Mouse (Mus musculus): ENCODE measurements around the gene B3gnt2. TPM values are rescaled to one million over a fixed set of nuclear protein-coding genes. Genes with fewer than 3 reads are reported as not detected.

Gene B3gnt2
- total and polyA plus RNA-seq, 3 experiments: 36.8 to 66.4 TPM; not detected in 1

DNA sequence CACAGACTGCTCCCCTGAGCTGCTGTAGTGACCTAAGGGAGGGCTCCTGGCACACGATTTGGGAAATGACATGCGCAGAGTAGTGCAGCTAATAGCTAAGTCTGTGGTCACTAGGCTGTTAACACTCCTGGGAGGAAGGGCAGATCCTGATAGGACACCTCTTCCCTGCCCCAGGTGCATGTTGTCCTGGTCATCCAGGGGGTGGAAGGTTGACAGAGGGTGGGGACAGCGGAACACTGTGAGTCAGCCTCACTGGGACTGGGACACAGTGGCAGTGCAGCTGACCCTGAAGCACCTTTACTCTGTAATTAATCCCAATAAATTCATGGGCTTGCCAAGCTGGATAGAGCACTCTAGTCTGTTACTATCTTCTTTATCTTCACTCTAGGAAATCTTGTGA lies 39.5 kb downstream of the B3gnt2 start:
- Histone ChIP-seq H3K36me3 (ENCODE audit: control insufficient read depth in 1 of 2, insufficient read depth in 2 of 2, low read length in 2 of 2) (peaks cover 0 to 18% of the 10 kb centered on the region in 2 experiments; a peak in 2 of 4 replicates), H3K9me3 (replicated peaks; ENCODE audit: insufficient read depth, low read length) (no peaks in the 10 kb centered on the region), H3K27me3 (ENCODE audit: control insufficient read depth in 1 of 2, insufficient read depth in 2 of 2, low read length in 2 of 2) (no peaks in the 10 kb centered on the region), H3K9ac (ENCODE audit: control insufficient read depth, low read depth, low read length, poor library complexity, severe bottlenecking) (no peak overlapping the region), H3K27ac (ENCODE audit: control insufficient read depth, low read depth, low read length) (no peak overlapping the region), H3K79me2 (ENCODE audit: control insufficient read depth, insufficient read depth, low read length, poor library complexity) (no peaks in the 10 kb centered on the region), H3K4me1 (ENCODE audit: control insufficient read depth in 1 of 2, insufficient read depth in 2 of 2, low read length in 2 of 2) (peaks cover 10 to 18% of the 10 kb centered on the region in 2 experiments), H3K4me3 (ENCODE audit: control insufficient read depth in 1 of 2, insufficient read depth in 1 of 2, low read depth in 2 of 2, low read length in 2 of 2) (no peak overlapping the region)
- no peak for DNase-seq (ENCODE audit: low read depth, low spot score)
- TF ChIP-seq ZKSCAN1 (IDR thresholded peaks at IDR 0.05; ENCODE audit: low read depth, low read length) (no peak), EP300 (IDR thresholded peaks at IDR 0.05; ENCODE audit: low read depth in 1 of 2, low read length in 2 of 2) (no peak), ZMIZ1 (IDR thresholded peaks at IDR 0.05; ENCODE audit: low read depth, low read length) (no peak), RAD21 (IDR thresholded peaks at IDR 0.05; ENCODE audit: low read depth, low read length) (no peak)

- no peak for DNase-seq (ENCODE audit: low read depth, low spot score)
- Histone ChIP-seq H3K9me3 (replicated peaks; ENCODE audit: insufficient read depth, low read length) (no peaks in the 10 kb centered on the region), H3K79me2 (ENCODE audit: control insufficient read depth, insufficient read depth, low read length, poor library complexity) (no peaks in the 10 kb centered on the region), H3K4me3 (ENCODE audit: control insufficient read depth in 1 of 2, insufficient read depth in 1 of 2, low read depth in 2 of 2, low read length in 2 of 2) (no peak overlapping the region), H3K9ac (ENCODE audit: control insufficient read depth, low read depth, low read length, poor library complexity, severe bottlenecking) (no peak overlapping the region), H3K27me3 (ENCODE audit: control insufficient read depth in 1 of 2, insufficient read depth in 2 of 2, low read length in 2 of 2) (no peaks in the 10 kb centered on the region), H3K4me1 (ENCODE audit: control insufficient read depth in 1 of 2, insufficient read depth in 2 of 2, low read length in 2 of 2) (peaks cover 22 to 45% of the 10 kb centered on the region in 2 experiments), H3K27ac (ENCODE audit: control insufficient read depth, low read depth, low read length) (no peak overlapping the region), H3K36me3 (ENCODE audit: control insufficient read depth in 1 of 2, insufficient read depth in 2 of 2, low read length in 2 of 2) (peaks cover 0 to 41% of the 10 kb centered on the region in 2 experiments; a peak in 2 of 4 replicates)
- no peak for TF ChIP-seq UBTF (IDR thresholded peaks at IDR 0.05; ENCODE audit: borderline replicate concordance, insufficient read depth, low read depth, low read length)
- no peak for TF ChIP-seq CTCF (IDR thresholded peaks at IDR 0.05 in 2 of 3, conservative IDR thresholded peaks at IDR 0.05 in 1 of 3; ENCODE audit: control insufficient read depth in 1 of 3, insufficient read depth in 1 of 3, low read depth in 2 of 3, low read length in 3 of 3, poor library complexity in 1 of 3, severe bottlenecking in 1 of 3)
- no peak for TF ChIP-seq ZNF384 (IDR thresholded peaks at IDR 0.05; ENCODE audit: low read depth, low read length)
- no peak for TF ChIP-seq SMC3 (IDR thresholded peaks at IDR 0.05; ENCODE audit: low read depth, low read length)
- TF ChIP-seq POLR2AphosphoS2 (IDR thresholded peaks at IDR 0.05; ENCODE audit: low read length): no peak
- no peak for TF ChIP-seq RAD21 (IDR thresholded peaks at IDR 0.05; ENCODE audit: low read depth, low read length)
- TF ChIP-seq E2F4 (IDR thresholded peaks at IDR 0.05; ENCODE audit: borderline replicate concordance, low read depth, low read length): no peak
- TF ChIP-seq TAL1 (IDR thresholded peaks at IDR 0.05; ENCODE audit: low read length): no peak
- no peak for TF ChIP-seq ELF1 (IDR thresholded peaks at IDR 0.05; ENCODE audit: low read depth, low read length)
Measured at GRCm38 (mm10) chr11:22818371-22818770, 42.4 kb downstream of the B3gnt2 start.

GRCm38 (mm10) chr11:22815877-22816276 lies 44.9 kb downstream of the B3gnt2 start:
- Histone ChIP-seq H3K9me3 (replicated peaks; ENCODE audit: insufficient read depth, low read length) (no peaks in the 10 kb centered on the region), H3K4me1 (ENCODE audit: control insufficient read depth in 1 of 2, insufficient read depth in 2 of 2, low read length in 2 of 2) (peaks cover 25 to 50% of the 10 kb centered on the region in 2 experiments), H3K9ac (ENCODE audit: control insufficient read depth, low read depth, low read length, poor library complexity, severe bottlenecking) (no peak overlapping the region), H3K4me3 (ENCODE audit: control insufficient read depth in 1 of 2, insufficient read depth in 1 of 2, low read depth in 2 of 2, low read length in 2 of 2) (no peak overlapping the region), H3K79me2 (ENCODE audit: control insufficient read depth, insufficient read depth, low read length, poor library complexity) (no peaks in the 10 kb centered on the region), H3K27me3 (ENCODE audit: control insufficient read depth in 1 of 2, insufficient read depth in 2 of 2, low read length in 2 of 2) (no peaks in the 10 kb centered on the region), H3K27ac (ENCODE audit: control insufficient read depth, low read depth, low read length) (no peak overlapping the region), H3K36me3 (ENCODE audit: control insufficient read depth in 1 of 2, insufficient read depth in 2 of 2, low read length in 2 of 2) (peaks cover 0 to 49% of the 10 kb centered on the region in 2 experiments; a peak in 2 of 4 replicates)
- no peak for TF ChIP-seq ELF1 (IDR thresholded peaks at IDR 0.05; ENCODE audit: low read depth, low read length)
- TF ChIP-seq MAX (IDR thresholded peaks at IDR 0.05; ENCODE audit: low read length): no peak
- TF ChIP-seq BHLHE40 (IDR thresholded peaks at IDR 0.05; ENCODE audit: borderline replicate concordance, low read depth, low read length): no peak
- TF ChIP-seq POLR2AphosphoS2 (IDR thresholded peaks at IDR 0.05; ENCODE audit: low read length): no peak
- no peak for TF ChIP-seq TCF12 (IDR thresholded peaks at IDR 0.05; ENCODE audit: low read depth, low read length)
- no peak for TF ChIP-seq NRF1 (IDR thresholded peaks at IDR 0.05; ENCODE audit: insufficient read depth, low read depth, low read length, poor library complexity, severe bottlenecking)
- no peak for TF ChIP-seq CHD2 (IDR thresholded peaks at IDR 0.05; ENCODE audit: low read length)
- no peak for TF ChIP-seq GABPA (IDR thresholded peaks at IDR 0.05; ENCODE audit: low read depth, low read length)
- DNase-seq (ENCODE audit: low read depth, low spot score): no peak
